Mouse (Mus musculus) kidney, postnatal 36 days (tissue): ENCODE results near the gene Gm20388.

Source experiments
- DNase-seq, 2 experiments: peaks; one replicate each; pipeline ENCODE4 v3.0.0; 2021 to 2022; ENCODE audit warnings: mixed read lengths in 2 of 2

Gene Gm20388

DNA sequence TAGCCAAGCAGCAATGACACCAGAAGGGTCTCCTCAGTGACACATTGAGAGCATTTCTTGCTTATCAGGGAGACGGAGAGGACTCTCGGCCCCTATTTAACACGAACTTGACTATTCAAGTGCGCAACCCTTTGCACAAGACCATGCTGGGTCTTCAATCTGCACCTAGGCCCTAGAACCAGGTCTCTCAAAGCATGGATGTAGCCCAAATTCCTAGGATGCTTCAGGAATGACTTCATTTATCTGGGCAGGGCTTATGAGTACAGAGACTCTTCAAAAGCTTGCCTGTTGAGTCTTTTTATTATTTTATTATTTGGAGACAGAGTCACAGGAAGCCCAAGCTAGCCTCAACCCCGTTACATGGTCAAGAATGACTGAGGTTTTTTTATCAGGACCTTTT, 3373.9 kb downstream of the Gm20388 start:
- no peak for DNase-seq

DNA sequence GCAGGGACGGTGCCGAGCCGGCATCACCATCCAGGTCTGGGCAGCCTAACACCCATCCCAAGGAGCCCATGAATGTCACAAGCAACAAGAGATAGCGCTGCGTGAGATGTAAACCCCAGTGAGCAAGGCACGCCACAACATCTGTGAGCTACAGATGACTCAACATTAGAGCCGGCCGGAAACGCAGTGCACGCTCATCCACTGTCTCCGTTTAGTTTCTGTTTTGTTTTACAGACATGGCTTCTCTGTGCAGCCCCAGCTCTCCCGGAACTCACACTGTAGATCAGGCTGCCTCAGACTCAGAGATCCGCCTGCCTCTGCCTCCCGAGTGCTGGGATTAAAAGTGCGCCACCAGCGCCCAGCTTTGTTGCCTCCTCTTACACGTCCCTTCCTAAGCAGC, 3376.7 kb downstream of the Gm20388 start:
- no peak for DNase-seq

DNA sequence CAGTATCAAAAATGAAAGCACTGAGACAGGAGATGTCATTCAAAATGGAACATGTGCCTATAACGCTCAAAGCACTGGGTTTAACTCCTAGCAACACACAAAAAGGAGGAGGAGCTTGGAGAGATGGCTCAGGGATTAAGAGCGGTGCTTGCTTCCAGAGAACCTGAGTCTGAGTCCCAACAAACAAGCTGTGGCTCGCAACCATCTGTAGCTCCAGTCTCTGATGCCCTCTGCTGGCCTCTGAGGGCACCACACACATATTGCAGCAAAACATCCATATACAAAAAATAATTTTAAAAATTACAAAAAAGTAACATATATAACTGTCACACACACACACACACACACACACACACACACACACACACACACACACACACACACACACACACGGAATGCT, 3379.5 kb downstream of the Gm20388 start:
- peak; percentile 39 to 75 for DNase-seq

DNA sequence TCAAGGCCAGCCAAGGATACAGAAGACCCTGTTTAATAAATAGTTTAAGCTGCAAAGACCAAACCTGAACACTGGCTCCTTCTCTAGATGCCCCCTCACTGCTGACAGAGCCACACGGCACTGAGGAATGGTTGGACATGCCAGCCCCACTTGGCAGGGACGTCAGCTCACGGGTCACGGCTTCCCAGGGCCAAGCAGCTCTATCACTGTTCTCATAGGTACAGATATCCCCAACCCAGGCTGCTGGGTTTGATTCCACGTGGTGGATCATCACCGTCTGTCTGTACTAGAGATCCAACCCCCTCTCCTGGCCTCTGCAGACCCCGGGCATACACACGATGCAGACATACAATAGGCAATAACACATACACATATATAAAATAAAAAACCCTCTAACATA, 3380.0 kb downstream of the Gm20388 start:
- no peak for DNase-seq

DNA sequence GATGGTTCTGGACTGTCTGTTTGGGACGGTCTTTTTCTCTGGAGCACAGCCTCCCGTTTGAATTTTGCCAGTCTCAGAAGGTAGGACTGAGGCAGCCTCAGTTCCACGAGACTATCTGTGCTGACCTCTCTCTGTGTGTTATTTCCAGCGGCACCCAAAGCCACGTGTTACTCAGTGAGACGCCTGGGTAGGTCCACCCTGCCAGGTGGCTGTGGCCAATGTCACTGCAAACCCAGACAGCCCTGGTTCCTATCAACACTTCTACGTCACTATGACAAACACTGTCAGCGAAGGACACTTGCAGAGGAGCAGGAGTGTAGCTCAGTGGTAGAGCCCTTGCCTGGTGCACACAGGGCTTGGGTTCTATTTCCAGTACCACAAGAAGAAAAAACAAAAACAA, 3381.1 kb downstream of the Gm20388 start:
- DNase-seq, result peak; percentile 7 to 17

DNA sequence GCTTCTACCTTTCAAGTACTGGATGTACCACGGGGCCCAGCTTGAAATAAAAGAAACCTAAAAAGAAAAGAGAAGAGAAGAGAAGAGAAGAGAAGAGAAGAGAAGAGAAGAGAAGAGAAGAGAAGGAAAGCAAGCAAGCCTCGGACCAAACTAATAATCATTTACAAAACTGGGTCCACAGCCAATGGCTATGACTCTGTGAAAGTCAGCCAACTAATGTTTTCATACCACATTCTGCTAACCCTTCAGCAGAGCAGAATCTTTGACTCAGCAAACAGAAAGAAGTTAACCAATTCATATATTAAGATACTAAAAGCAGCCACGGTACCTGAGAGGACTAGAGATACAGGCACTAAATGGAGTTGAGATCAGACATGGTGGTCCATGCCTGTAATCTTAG, 3381.6 kb downstream of the Gm20388 start:
- DNase-seq, result peak; percentile 37 to 39

DNA sequence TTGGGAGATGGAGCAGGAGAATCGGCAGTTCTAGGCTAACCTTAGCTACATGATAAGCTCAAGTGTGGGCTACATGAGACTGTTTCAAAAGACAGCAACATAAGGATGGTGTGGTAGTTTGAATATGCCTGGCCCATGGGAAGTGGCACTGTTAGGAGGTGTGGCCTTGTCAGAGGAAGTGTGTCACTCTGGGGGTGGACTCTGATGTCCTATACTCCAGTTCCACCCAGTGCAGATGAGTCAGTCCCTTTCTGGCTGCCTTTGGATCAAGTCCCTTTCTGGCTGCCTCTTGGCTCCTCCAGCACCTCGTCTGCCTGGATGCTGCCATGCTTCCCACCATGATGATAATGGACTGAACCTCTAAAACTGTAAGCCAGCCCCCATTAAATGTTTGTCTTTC, 3382.1 kb downstream of the Gm20388 start:
- DNase-seq, result no peak

DNA sequence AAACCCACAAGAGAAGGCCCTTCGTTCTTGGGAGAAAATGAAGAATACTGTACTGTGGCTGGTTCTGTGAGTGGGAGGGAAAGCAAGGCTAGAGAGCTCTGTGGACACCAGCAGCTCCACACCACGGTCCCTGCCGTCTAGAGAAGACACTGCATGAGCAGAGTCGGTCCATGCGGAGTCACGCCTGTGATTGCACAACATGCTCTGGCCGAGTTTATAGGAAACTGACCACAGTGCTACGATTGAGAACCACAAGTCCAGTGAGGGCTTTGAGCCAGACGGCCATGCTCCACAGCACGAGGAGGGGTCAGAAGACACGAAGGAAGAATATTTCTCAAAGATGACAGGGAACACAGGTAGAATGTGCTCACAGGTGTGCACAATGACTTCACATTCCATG, 3387.7 kb downstream of the Gm20388 start:
- peak; percentile 34 to 42 for DNase-seq

DNA sequence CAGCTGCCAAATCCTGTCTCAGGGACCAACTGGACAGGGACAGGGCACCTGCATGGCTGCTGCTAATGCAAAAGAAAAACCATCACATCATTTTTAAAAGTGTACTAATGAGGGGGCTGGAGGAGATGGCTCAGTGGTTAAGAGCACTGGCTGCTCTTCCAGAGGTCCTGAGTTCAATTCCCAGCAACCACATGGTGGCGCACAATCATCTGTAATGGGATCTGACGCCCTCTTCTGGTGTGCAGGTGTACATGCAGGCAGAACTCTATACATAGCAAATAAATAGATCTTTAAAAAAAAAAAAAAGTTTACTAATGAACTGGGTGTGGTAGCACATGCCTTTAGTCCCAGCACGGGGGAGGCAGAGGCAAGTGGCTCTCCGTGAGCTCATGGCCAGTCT, 3398.1 kb downstream of the Gm20388 start:
- no peak for DNase-seq

DNA sequence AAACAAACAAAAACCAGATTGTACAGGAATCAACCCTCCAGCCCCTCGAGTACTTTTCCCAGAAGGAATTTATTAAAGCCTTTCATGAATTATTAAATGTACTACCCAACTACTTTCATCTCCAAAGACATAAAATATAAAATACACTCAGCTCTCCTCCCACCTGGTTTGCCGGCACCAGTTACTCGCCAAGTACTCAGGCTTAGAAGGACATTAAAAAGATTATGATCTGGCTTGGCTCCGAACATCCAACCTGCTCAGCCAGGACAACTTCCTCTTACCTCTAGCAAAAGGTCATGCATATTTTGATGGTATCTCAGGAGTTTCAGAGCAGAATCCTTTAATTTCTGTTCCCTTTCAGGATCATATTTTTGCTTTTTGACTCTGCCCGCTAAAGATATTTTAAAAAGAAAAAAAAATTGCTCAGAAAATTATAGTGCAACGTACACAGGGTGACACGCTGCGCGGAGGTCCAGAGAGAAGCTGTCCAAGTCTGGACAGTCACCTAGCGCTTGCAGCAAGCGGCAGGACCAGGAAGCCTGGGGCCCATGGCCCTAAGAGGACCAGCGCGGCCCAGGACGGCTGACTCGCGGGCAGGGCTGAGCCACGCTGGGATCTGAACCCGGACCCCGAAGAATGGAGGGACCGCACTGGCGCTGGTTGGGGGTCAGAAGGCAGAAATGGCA, 3407.3 kb downstream of the Gm20388 start:
- DNase-seq, result no peak

DNA sequence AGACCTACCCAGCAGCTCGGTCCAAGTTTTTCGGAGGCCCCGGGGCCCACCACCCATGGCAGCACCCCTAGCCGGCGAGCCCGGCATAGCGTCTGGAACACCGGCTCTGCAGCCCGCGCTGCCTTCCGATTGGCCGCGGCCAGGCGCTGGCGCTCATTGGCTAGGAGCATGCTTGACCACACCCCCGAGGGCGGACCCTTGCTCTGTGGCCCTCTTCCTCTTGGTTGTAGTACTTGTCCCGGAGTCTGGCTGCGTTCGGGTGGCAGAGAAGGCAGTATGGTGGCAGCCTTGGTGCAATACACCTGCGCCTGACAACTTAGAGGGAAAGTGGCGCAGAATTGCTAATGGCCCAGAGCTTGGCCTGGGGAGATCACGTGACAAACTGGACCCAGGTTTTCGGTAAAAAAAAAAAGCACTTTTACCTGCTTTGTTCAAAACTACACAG, 3407.8 kb downstream of the Gm20388 start, which contains the start of gene Fanca:
Fanca (minus strand) TSS at position 110 of the 445 bp plus-strand sequence.
- peak; percentile 97 to 98 for DNase-seq

DNA sequence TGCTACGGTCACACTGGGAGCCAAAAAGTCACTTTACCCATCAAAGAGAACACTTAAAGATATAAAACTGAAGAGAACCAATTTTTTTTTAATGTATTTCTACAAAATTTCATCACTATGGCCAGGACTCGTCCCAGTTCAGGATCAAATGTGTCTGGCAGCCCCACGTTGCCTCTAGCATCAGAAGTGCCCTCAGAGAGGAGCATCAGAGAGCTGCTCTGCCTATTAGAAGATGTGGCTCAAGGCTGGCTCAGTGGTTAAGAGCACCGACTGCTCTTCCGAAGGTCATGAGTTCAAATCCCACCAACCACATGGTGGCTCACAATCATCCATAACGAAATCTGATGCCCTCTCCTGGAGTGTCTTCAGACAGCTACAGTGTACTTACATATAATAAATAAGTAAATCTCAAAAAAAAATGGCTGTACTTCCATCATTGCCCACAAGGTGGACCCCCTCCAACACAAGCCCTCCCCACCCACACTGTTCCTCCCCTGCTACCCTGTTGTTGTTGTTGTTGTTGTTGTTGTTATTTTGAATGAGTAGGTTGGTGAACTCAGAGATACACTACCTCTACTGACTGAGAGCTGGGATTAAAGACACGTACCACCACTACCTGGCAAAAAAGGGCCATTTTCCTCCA, 3409.0 kb downstream of the Gm20388 start:
- DNase-seq, result peak; percentile 61 to 73

DNA sequence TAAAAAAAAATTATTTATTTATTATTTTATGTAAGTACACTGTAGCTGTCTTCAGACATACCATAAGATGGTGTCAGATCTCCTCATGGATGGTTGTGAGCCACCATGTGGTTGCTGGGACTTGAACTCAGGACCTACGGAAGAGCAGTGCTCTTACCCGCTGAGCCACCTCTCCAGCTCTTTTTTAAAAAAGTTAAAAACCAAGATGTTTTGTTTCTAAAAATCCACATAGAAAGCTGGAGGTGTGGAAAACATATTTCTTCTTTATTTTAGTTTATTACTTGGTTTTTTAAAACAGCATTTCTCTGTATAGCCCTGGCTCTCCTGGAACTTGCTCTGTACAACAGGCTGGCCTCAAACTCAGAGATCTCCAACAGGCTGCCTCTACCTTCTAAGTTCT, 3417.9 kb downstream of the Gm20388 start:
- DNase-seq, result no peak

DNA sequence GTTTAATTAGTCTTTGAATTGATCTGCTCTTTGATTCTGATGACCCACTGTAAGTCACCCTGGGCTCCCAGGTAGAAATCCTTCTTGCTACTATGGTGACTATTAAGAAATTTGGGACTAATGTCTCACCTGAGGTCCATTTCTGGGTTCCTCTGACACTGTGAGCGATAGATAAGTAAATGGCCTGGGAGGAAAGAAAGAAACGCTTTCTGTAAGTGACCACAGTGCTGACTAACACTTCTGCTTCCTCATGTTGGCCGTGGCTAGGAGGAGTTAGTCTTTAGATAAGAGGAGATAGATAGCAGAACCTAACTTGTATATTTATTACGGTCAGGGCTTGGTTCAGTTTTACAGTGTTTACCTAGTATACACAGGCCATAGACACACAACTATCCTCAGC, 3418.7 kb downstream of the Gm20388 start:
- no peak for DNase-seq

DNA sequence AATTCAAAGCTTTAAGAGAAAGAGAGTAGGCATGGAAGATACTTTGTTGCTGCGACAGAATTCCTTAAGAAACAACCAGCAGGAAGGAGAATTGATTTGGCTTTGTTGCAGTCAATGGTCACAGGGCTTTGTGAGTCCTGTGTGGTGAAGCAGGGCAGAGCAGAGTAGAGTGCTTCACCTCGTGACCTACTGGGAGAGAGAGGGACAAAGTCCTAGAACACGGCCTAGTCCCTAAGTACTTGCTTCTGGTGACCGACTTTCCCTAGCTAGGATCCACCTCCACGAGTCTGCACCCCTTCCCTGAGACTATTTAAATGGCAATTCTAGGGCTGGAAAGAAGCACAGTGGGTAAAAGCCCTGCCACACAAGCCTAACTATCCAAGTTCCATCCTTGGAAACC, 3419.3 kb downstream of the Gm20388 start:
- peak; percentile 43 to 49 for DNase-seq

DNA sequence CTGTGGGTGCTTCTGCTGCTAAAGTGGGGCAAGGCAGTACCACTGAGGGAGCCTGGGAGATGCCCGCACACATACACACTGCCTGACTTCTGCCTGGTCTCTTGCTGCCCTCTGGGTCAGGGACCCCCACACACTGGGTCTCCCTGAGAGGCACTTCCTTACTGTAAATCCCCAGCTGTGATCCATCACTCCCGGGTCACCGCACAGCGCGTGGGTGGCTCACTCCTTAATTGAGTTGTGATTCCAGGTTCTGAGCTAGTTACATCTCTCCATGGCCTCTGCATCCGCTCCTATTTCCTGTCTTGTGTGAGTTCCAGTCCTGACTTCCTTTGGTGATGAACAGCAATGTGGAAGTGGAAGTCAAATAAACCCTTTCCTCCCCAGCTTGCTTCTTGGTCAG, 3420.1 kb downstream of the Gm20388 start:
- DNase-seq, result no peak

DNA sequence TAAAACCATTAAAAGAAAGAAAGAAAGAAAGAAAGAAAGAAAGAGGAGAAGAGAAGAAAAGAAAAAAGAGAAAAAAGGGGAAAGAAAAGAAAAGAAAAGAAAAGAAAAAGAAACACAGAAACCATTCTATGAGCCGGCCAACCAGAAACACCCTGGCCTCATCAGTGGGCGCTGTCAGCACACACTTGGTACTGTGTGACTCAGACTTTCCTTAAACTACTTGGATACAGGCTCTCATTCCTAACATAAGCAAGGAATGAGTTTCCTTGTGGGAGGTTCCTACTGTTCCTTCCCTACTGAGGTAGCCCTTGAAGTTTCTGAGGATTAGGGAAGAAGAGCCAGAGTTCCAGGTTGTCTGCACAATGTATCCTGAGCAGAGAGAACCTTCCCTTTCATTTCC, 3420.7 kb downstream of the Gm20388 start:
- DNase-seq, result no peak

DNA sequence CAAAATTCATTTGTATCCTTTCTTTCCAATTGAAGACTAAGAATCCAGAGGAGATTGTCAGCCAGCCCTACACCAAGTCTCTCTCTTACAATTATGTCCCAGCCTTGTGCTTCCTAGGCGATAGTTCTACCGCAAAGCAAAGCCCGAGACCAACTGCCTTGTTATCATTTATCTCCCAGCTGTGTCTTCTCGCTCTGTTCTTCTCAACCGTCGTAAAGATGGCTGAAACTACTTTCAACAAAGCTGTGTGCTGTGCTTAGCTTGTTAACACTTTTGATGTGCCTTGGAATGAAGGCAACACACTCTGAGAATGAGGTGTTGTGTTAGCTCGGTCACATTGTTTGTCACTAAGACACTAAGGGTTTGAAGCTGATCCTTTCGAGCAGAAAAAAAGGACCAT, 3421.2 kb downstream of the Gm20388 start:
- no peak for DNase-seq

DNA sequence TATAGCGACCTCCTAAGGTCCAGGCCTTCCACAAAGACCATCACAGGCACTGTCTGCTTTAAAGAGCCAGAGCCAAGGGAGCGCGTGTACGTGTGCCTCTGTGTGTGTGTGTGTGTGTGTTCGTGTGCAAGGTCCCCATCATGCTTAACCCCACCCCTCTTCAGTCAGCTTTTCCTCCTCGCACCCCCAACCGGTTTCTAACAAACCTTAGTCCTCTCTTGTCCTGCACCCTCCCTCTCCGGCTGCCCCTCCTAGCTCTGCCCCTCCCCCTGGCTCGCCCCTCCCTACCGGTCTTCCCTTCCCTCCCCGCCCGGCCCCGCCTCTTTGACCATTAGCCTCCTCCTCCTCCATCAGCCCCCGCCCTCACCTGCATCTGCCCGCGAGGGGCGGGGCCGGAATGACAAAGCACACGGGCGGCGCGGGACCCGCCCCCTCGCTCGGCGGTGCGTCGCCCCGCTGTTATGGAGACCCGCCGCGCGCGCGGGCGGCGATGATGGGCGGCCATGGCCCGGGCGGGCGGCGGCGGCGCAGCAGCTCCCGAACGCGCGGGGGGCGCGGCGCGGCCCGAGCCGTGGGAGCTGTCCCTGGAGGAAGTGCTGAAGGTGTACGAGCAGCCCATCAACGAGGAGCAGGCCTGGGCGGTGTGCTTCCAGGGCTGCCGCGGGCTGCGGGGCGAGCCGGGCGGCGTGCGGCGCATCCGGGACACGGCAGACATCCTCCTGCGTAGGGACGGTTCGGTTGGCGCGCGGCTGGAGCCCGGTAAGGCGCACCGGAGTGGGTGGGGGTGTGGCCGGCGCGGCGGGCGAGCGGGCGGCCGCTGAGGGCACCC, 3421.8 kb downstream of the Gm20388 start, which contains the start of gene Spire2:
Spire2 (plus strand) TSS at position 452 of the 829 bp plus-strand sequence.
- peak; percentile 80 to 89 for DNase-seq

DNA sequence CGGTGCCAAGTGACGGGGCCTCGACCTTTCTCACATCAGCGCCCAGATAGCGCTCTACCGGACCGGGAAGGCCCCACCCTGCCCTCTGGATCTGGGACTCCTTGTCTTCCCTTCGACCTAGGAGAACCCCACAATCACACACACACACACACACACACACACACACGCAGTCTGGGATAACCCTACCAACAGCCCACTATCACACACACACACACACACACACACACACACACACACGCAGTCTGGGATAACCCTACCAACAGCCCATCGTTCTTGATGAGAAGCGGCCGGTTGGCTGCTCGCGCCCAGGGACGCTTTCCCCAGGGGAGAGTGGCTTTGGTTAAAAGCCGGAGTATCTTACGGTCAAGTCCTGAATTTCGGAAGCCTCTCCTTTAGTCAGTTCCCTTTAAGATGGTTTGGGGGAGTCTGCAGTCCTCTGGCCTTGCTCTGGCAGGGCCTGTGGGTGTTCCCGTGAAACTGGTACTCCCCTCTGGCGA, 3422.5 kb downstream of the Gm20388 start:
- DNase-seq, result no peak

DNA sequence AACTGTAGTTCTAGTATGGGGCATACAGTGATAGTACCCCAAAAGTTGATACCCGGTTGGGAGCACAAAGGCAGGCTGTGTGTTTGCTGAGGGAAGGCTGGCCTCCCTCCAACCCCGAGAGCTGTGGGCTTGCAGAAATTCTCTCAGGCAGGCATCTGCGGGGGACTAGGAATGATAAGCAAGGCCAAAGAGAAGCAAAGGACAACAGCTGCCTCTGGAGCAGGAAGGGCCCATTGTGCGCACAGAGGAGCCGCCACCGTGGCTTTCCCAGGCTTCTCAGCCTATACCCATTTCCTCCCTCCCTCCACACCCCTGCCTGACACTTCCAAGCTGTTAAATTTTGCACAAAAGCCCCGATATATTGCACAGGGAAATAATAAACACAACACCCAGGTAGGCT, 3423.2 kb downstream of the Gm20388 start:
- no peak for DNase-seq

DNA sequence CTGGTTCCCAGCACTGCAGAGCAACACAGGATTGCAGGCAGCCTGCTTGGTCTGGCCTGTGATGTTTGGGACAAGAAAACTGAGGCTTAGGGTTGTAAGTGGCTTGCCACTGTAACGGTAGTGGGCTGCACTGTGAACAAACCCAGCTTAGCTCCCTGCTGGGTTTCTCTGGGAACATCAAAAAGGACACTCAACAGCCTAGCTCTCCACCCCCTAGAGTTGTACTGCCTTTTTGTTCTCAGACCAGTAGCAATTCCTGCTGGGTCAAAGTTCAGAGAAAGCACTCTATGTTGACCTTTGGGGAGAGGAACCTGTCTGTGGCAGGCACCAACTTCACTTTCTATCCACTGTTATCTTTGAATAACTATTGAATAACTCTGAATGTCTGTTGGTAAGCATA, 3423.8 kb downstream of the Gm20388 start:
- no peak for DNase-seq

DNA sequence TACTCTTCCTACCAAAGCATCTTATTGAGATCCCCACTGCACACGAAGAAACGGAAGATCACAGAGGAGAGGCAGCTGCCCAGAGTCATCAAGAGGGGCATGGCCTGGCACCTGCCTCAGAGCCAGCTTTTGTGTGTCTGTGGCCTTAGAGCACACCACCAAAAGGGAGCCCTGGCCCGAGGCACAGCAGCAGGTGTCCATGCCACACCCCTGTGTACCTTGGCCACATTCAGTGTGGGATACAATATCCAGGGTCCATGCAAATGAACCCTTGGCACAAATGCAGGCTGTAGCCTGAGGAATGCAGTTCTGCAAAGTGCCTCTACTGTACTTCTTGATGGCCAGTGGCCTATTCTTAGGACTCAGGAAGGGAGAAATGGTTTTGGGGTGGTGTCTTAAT, 3426.8 kb downstream of the Gm20388 start:
- peak; percentile 54 to 55 for DNase-seq
